Mouse (Mus musculus) midbrain, embryonic 13.5 days (tissue): ENCODE data around the gene AI413582. TPM values are rescaled to one million over a fixed set of nuclear protein-coding genes. Genes with fewer than 3 reads are reported as not detected.
A peak's percentile ranks its signal among the peaks of the same experiment; 100 is the strongest.

ENCODE experiments used
- ATAC-seq: fragments of 200-750 bp; cut with Nextera tagmentation; 2 replicates; pipeline ENCODE4 v1.8.0; 2017; ENCODE audit warnings: mild to moderate bottlenecking, moderate TSS enrichment, moderate library complexity
- H3K27ac ChIP-seq: fragments of 300-500 bp; sonication (generic); 2 replicates; pipeline ENCODE4 v1.5.1; 2015; ENCODE audit warnings: inconsistent platforms, mild to moderate bottlenecking, moderate library complexity
- H3K27me3 ChIP-seq: fragments of 300-500 bp; sonication (generic); 2 replicates; pipeline ENCODE4 v1.6.1; 2015; ENCODE audit warnings: mild to moderate bottlenecking, inconsistent platforms
- H3K36me3 ChIP-seq: fragments of 300-500 bp; sonication (generic); 2 replicates; pipeline ENCODE4 v1.6.1; 2015; ENCODE audit warnings: mild to moderate bottlenecking, inconsistent platforms
- H3K4me1 ChIP-seq: fragments of 300-500 bp; sonication (generic); replicated peaks from 2 replicates; pipeline ENCODE4 v1.6.1; 2015; ENCODE audit warnings: inconsistent platforms
- H3K4me2 ChIP-seq: fragments of 300-500 bp; sonication (generic); replicated peaks from 2 replicates; pipeline ENCODE4 v1.6.1; 2015; ENCODE audit warnings: moderate library complexity, mild to moderate bottlenecking, inconsistent platforms
- H3K4me3 ChIP-seq: fragments of 300-500 bp; sonication (generic); replicated peaks from 2 replicates; pipeline ENCODE4 v1.5.1; 2015; ENCODE audit warnings: mild to moderate bottlenecking, inconsistent platforms
- H3K9ac ChIP-seq: fragments of 300-500 bp; sonication (generic); replicated peaks from 2 replicates; pipeline ENCODE4 v1.6.1; 2015; ENCODE audit warnings: mild to moderate bottlenecking, inconsistent platforms
- H3K9me3 ChIP-seq: fragments of 300-500 bp; sonication (generic); 2 replicates; pipeline ENCODE4 v1.6.1; 2016; ENCODE audit warnings: mild to moderate bottlenecking, inconsistent platforms
- WGBS: fragments of 180-500 bp; shearing (Covaris S2); methylation state at CpG from one replicate; pipeline ENCODE4 v1.1.7; 2015; 5-methylcytosine and 5-hydroxymethylcytosine counted together
- polyA plus RNA-seq: library from polyadenylated mRNA; unstranded; fragments of >200 nt; fragmentation: Nextera tagmentation; extraction: Ambion mirVana; gene quantifications from 2 replicates; pipeline ENCODE4 v1.2.1, GENCODE M21; 2015

Gene AI413582
- polyA plus RNA-seq, 1 experiment from 2014 or later = 36.8 TPM

DNA sequence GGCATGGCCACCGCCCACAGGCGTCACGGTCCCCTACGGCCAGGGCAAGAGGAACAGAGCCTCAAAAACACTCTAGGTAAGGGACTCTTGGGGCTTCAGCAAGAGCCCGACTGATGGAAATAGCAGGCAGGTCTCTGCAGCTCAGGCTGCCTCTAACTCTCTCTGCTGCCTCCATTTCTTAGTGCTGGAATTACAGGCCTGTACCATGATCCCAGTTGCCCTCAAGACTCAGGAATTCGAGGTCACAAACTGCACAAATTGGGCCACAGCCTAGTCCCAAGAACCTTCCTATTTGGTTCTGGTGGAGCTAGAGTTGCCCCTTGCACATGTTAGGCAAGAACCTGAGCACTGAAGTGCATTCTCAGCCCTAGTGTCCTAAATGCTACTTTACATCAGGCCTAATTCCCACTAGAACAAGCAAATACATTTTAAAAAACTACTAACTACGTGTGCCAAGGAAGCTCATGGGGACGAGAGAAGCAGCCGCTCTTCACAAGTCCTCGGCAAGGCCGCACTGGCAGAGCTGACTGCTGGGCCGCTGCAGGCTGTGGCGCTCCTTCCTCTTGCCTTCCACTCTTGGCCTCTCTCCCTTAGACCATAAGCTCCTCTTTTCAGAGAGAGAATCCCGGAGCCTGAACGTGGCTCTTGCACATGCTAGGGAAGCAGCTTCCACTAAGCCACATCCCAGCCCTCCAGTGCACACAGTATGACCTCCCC lies 30.3 kb upstream of the AI413582 start:
- H3K36me3 ChIP-seq = peaks cover 55% of the 10 kb centered on the region
- WGBS = 90% methylated on average over 15 of the region's 15 CpGs
- H3K4me3 ChIP-seq = no peak overlapping the region
- H3K4me1 ChIP-seq = peaks cover 12% of the 10 kb centered on the region
- no peak overlapping the region for H3K9ac ChIP-seq
- 0 out of 2 replicates have a peak overlapping the region, but pooled peaks have one; percentile 19 for H3K27ac ChIP-seq
- no peak overlapping the region for H3K4me2 ChIP-seq
- H3K9me3 ChIP-seq = no peaks in the 10 kb centered on the region
- H3K27me3 ChIP-seq = no peaks in the 10 kb centered on the region
- no peak for ATAC-seq

DNA sequence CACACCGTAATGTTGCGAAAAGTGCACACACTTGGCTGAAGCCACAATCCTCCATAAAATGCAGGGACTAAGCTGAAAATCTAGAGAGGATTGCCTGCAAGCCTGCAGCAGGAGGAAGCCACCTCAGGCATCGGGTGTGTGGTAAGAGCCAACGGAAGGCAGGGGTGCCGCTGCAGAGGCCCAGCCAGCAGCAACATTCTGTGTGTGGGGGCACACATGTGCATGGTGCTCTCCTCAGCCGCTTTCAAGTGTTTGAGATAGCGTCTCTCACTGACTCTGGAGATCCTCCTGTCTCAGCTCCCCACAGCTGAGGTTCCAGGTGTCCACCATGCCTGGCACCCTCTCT lies 27.0 kb upstream of the AI413582 start:
- Histone ChIP-seq H3K9ac (no peak overlapping the region), H3K27ac (no peak overlapping the region), H3K27me3 (no peaks in the 10 kb centered on the region), H3K36me3 (peaks cover 83% of the 10 kb centered on the region), H3K4me1 (peaks cover 3% of the 10 kb centered on the region; the same call in 1 of the 2 replicates), H3K4me3 (no peak overlapping the region), H3K9me3 (no peaks in the 10 kb centered on the region), H3K4me2 (no peak overlapping the region)
- no peak for ATAC-seq
- 98% methylated on average over 7 of the region's 7 CpGs for WGBS

DNA sequence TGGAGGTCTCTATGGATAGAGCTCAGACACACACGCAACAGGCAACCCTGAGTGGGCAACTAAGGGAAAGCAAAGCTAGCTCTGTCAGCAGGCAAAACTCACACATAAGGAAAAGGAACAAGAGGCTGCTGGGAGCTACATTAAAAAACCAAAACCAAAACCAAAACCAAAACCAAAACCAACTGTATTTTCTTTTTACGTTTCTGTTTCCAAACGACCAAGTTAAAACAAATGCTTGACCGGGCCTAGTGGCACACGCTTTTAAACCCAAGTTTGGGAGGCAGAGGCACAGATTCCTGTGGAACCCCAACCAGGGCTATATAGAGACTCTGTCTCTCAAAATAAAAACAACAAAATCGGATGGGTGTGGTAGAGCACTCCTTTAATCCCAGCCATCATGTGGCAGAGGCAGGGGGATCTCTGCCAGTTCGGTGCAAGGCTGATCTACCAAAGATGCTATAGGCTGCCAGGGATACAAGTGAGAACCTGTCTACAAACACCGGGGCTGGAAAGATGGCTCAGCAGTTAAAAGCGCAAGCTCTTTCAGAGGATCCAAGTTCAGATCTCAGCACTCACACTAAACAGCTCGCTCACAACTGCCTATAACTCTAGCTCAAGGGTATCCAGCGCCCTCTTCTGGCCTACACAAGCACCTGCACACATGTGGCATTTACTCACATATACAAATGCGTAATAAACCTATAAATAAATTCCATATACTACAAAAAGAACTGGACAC lies 26.4 kb upstream of the AI413582 start:
- WGBS = 90% methylated on average over 12 of the region's 12 CpGs
- H3K9me3 ChIP-seq = no peaks in the 10 kb centered on the region
- H3K9ac ChIP-seq = no peak overlapping the region
- peaks cover 7% of the 10 kb centered on the region for H3K4me1 ChIP-seq
- H3K27me3 ChIP-seq = no peaks in the 10 kb centered on the region
- no peak overlapping the region for H3K27ac ChIP-seq
- H3K4me2 ChIP-seq = no peak overlapping the region
- no peak overlapping the region for H3K4me3 ChIP-seq
- peaks cover 89% of the 10 kb centered on the region for H3K36me3 ChIP-seq
- no peak for ATAC-seq

DNA sequence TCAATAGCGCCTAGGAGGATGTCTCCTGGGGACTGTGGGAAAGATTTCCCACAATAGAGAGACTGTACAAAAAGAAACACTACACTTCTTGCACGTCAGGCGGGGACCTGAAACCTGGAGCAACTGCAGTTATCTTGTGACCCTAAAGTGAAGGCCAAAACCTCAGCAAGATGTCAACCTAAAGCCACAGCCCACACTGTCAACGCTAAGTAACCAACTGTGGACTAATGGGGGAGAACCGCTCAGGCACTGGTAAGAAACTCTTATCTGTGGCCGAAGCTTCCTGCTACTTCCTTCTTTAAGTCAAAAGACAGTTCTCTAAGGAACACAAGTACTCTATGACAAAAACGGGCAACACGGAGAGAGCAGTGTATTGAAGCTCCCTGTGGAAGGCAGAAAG lies 22.7 kb upstream of the AI413582 start:
- peaks cover 85% of the 10 kb centered on the region for H3K36me3 ChIP-seq
- H3K9ac ChIP-seq = no peak overlapping the region
- no peaks in the 10 kb centered on the region for H3K9me3 ChIP-seq
- H3K27ac ChIP-seq = no peak overlapping the region
- H3K4me2 ChIP-seq = no peak overlapping the region
- H3K4me1 ChIP-seq = peaks cover 11% of the 10 kb centered on the region
- no peak for ATAC-seq
- no peak overlapping the region for H3K4me3 ChIP-seq
- WGBS = 85% methylated on average over 8 of the region's 8 CpGs
- no peaks in the 10 kb centered on the region for H3K27me3 ChIP-seq

DNA sequence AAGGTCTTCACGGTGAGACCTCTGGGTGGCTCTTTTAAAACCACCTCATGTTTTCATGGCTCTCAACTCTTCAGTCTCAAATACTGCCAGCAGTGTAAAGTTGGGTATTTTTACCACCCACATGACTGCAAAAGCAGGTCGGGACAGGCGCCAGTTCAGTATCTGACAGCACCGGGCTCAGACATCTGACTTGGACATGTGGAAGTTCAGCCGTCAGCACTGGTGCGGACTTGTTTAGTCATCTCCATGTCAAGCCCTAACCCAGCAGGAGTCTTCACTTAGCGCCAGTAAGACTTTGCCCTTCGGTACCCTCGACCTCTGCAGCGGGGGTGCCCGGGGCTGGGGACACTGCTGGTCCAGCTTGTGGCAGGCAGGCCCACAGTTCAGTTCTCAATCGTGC lies 21.7 kb upstream of the AI413582 start:
- ATAC-seq = no peak
- Histone ChIP-seq H3K36me3 (peaks cover 85% of the 10 kb centered on the region), H3K9ac (no peak overlapping the region), H3K27me3 (no peaks in the 10 kb centered on the region), H3K27ac (no peak overlapping the region), H3K9me3 (no peaks in the 10 kb centered on the region), H3K4me1 (peaks cover 11% of the 10 kb centered on the region), H3K4me2 (no peak overlapping the region), H3K4me3 (no peak overlapping the region)
- 84% methylated on average over 12 of the region's 12 CpGs for WGBS

DNA sequence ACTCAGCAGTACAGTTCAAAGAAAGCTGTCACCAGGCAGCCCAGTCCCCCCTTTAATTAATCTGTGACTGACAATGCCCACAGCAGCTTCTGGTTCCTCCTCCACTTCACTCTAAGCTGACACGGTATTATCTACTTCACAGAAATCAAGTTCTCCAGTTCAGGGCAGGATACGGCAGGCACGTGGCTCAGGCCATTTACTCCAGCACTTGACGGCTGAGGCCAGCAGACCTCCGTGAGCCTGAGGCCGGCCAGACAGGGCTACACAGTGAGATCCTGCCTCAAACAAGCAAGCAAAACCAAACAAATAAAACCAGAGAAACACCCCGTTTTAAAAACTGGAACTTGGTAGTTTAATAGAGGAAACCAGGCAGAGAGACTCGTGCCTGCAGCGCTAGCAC lies 21.1 kb upstream of the AI413582 start:
- Histone ChIP-seq H3K36me3 (peaks cover 88% of the 10 kb centered on the region), H3K4me2 (no peak overlapping the region), H3K4me3 (no peak overlapping the region), H3K27me3 (no peaks in the 10 kb centered on the region), H3K4me1 (peaks cover 11% of the 10 kb centered on the region), H3K9ac (no peak overlapping the region), H3K27ac (no peak overlapping the region), H3K9me3 (no peaks in the 10 kb centered on the region)
- 61% methylated on average over 9 of the region's 9 CpGs for WGBS
- no peak for ATAC-seq

DNA sequence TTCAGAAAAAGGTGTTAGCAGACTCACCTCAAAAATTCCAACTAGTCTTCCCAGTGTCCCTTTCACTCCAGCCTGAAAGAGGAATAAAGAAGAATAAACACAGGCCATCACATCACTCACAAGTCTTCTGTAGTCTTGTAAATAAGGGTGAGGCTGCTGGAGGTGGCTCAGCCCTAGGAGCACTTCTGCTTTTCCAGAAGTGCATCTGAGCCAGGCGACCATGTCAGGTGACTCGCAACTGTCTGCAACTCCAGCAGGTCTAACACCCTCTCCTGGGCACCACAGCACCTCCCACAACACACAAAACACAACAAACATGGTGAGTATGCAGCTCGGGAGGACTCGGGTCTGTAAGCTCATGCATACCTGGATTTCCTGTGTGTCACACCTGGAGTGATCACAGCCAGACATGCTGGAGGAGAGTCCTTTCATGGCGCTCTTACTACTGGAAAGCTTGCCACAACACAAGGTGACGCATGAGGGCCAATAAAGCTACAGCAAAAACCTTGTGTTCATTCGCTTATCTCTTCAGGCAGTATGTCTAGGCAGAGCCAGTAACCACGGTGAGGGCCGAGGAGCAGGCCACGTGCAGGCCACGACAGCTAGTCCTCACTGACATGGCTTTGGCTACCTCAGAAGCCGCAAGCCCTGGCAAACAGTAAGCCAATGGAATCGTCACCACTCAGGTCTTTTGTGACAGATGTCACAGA lies 17.8 kb upstream of the AI413582 start:
- Histone ChIP-seq H3K9me3 (no peaks in the 10 kb centered on the region), H3K27me3 (no peaks in the 10 kb centered on the region), H3K9ac (no peak overlapping the region), H3K4me2 (no peak overlapping the region), H3K4me3 (no peak overlapping the region), H3K27ac (no peak overlapping the region), H3K36me3 (peaks cover 92% of the 10 kb centered on the region), H3K4me1 (peaks cover 11% of the 10 kb centered on the region)
- ATAC-seq = no peak
- 91% methylated on average over 13 of the region's 13 CpGs for WGBS

DNA sequence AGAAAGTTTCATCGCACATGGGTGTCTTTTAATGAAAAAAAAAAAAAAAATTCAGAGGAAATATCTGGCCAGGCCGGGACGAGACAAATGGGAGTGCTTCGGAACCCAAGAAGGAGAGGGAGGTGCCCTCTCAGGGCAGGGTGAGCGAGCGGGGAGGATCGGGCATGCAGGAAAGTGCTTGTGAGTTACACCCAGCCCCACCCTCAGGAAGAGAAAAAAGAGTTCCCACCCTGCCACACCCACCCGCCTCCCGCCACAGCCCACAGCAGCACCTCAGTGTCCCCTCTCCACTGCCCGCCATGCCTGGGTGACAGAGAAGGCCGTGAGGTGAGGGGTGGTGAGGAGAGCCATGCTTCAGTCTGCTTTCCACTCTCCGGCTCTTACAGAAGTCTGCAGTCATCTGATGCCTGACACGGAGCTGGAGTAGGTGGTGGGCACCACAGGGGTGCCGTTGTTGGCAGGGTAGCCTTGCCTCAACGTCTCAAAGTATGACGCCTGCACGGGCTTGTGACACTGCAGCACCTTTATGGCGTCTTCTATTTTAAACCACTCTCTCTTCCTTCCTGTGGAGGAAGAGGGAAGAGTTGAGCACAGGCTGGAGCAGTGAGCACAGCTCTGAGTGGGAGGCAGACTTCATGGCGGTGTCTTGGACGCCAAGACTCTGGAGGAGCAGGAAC lies 15.0 kb upstream of the AI413582 start:
- Histone ChIP-seq H3K4me1 (no peaks in the 10 kb centered on the region), H3K27me3 (no peaks in the 10 kb centered on the region), H3K4me3 (no peak overlapping the region), H3K9me3 (no peaks in the 10 kb centered on the region), H3K36me3 (peaks cover 91% of the 10 kb centered on the region), H3K4me2 (no peak overlapping the region), H3K27ac (no peak overlapping the region), H3K9ac (no peak overlapping the region)
- 90% methylated on average over 18 of the region's 20 CpGs for WGBS
- no peak for ATAC-seq

DNA sequence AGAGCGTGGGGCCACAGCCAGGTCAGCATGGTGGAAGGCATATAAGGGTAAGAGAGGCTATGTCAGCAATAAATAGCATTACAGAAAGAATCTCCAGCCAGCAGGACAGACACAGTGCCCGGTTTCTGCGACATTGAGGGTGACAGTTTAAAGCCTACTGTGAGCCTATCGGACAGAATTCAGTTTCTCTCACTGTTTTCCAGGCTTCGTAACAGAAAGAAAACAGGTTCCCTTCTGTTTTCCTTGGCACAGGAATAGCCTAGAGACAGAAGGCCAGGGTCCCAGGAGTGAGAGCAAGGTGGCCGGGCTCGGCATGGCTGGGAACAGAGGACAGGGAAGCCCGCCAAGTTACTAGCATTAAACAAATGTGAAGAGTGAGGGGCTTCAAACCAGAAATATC lies 14.3 kb upstream of the AI413582 start:
- ATAC-seq = no peak
- WGBS = 94% methylated on average over 8 of the region's 8 CpGs
- peaks cover 90% of the 10 kb centered on the region for H3K36me3 ChIP-seq
- H3K4me1 ChIP-seq = no peaks in the 10 kb centered on the region
- H3K4me3 ChIP-seq = no peak overlapping the region
- H3K4me2 ChIP-seq = no peak overlapping the region
- H3K27ac ChIP-seq = no peak overlapping the region
- no peak overlapping the region for H3K9ac ChIP-seq
- no peaks in the 10 kb centered on the region for H3K27me3 ChIP-seq
- no peaks in the 10 kb centered on the region for H3K9me3 ChIP-seq

DNA sequence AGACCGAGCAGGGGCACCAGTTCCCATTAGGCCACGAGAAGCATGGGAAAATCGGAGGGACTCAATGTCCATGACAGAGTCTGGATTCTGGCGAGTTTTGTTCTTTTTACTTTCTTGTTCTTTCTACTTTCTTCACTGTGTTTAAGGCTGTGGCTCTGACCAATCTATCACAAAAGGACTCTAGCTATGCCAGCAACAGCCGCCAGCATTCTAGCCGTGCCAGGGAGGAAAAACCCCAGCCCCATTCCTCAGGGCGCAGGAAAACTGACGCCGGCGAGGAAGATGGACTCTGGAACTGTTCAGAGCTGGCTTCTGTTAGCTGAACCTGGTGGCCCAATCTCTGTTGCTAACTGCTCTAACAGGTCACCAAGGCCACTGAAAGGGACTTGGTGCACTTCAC lies 12.9 kb upstream of the AI413582 start:
- ATAC-seq = no peak
- Histone ChIP-seq H3K4me3 (no peak overlapping the region), H3K36me3 (peaks cover 91% of the 10 kb centered on the region), H3K9me3 (no peaks in the 10 kb centered on the region), H3K4me2 (no peak overlapping the region), H3K9ac (no peak overlapping the region), H3K4me1 (no peaks in the 10 kb centered on the region), H3K27ac (no peak overlapping the region), H3K27me3 (no peaks in the 10 kb centered on the region)
- WGBS = 94% methylated on average over 10 of the region's 10 CpGs

DNA sequence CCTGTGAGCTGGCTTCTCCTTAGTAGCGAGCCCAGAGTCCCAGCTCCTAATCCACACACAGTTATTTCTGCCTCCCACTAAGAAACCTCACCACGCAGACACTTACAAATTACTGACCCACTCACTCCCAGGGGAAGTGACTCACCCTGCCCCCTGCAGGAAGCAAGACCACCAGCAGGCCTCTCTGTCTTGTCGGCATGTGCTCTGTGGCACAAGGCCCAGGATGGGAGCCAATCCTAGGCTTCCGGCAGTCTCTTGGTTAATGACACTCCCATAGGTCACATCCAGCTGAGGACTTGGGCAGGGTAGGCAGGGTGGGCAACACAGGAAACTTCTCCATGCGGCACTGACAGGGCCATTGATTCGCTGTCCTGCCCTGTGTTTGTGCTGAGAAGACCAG lies 11.9 kb upstream of the AI413582 start:
- Histone ChIP-seq H3K9ac (no peak overlapping the region), H3K4me1 (no peaks in the 10 kb centered on the region), H3K4me2 (no peak overlapping the region), H3K9me3 (no peaks in the 10 kb centered on the region), H3K27ac (no peak overlapping the region), H3K36me3 (peaks cover 87% of the 10 kb centered on the region), H3K27me3 (no peaks in the 10 kb centered on the region), H3K4me3 (no peak overlapping the region)
- 77% methylated on average over 6 of the region's 6 CpGs for WGBS
- ATAC-seq = 0 out of 2 replicates have a peak, but pooled peaks have one; percentile 9

DNA sequence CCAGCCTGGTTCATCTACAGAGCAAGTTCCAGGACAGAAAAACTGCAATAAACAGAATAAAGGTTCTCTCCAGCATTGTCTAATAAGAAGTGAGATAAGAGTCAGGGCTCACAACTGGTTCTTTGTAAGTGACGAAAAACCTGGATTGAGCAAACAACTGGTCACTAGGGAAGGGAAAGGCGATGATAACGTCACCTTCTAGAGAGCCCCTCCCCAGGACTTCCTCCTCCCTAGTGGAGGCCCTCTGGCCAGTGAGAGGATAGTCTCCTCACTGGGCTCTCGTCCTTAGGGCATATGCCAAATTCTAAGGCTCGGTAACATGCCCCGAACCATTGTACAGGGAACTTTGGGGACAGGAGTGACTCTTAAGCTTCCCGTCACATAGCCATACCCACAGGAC lies 10.5 kb upstream of the AI413582 start:
- H3K4me3 ChIP-seq = no peak overlapping the region
- no peak for ATAC-seq
- H3K9me3 ChIP-seq = no peaks in the 10 kb centered on the region
- peaks cover 78% of the 10 kb centered on the region for H3K36me3 ChIP-seq
- no peak overlapping the region for H3K4me2 ChIP-seq
- H3K9ac ChIP-seq = no peak overlapping the region
- WGBS = 92% methylated on average over 7 of the region's 7 CpGs
- H3K27ac ChIP-seq = no peak overlapping the region
- H3K27me3 ChIP-seq = no peaks in the 10 kb centered on the region
- H3K4me1 ChIP-seq = no peaks in the 10 kb centered on the region
